Mouse (Mus musculus): ENCODE measurements around the gene Ncor2. TPM values are rescaled to one million over a fixed set of nuclear protein-coding genes. Genes with fewer than 3 reads are reported as not detected.

Ncor2 gene
- total RNA-seq, 4 experiments from 2014 or later: 246 to 324 (median 271) TPM

DNA sequence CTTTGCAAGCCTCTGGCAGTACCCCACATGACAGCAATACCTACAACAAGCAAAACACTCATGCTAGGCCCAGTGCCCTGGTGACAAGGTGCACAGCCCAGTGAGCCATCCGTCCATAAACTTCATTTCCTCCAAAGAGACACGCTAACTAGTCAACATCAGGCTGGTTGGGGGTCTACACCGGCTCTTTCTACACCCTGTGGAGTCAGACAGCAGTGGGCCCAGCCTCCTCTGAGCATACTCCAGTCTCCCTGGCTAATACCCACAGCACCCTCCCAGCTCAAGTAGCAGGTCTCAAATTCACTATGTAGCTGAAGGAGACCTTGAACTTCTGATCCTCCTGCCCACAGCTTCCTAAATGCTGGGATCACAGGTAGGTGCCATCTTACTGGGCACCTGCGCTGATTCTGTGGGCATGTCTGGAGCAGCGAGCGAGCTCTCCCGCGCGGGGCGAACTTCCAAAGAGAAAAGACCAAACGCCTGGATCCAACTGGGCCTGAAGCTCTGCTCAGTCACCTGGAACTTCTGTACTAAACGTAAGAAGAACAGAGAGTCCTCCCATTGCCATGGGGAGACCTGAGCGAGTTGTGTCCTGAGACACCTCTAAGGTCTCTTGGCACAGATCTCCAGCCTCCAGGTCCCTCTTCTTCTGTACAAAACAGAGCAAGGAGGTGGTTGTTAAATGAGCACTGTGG lies 46.3 kb downstream of the Ncor2 start:
- DNase-seq (ENCODE audit: low spot score in 2 of 2): no peak

GRCm38 (mm10) chr5:125132069-125132468 lies 47.0 kb downstream of the Ncor2 start:
- DNase-seq (ENCODE audit: low spot score in 2 of 2): no peak

DNA sequence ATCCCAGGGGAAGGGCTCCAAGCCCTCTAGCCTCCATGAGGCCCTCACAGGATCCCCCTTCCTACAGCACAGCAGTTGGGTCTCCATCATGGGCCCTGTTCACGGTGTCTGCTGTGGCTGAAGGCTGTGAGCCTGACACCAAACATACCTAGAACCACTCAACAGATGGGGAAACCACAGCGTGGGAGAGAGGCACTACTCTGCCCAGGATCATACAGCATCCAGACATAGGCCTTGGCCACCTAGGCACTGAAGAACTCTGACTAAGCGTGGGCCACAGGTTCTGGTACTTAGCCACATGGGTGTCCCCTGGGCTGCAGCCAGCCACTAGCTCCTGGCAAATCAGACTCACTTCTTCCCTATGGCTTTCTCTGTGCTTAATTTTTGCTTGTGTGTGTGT lies 48.6 kb downstream of the Ncor2 start:
- no peak for DNase-seq (ENCODE audit: low spot score in 2 of 2)

- DNase-seq (ENCODE audit: low spot score in 2 of 2): peak in 1 of 2 experiments; percentile 63
Measured at GRCm38 (mm10) chr5:125128939-125129385, 50.1 kb downstream of the Ncor2 start.

GRCm38 (mm10) chr5:125127920-125128319 lies 51.1 kb downstream of the Ncor2 start:
- no peak for DNase-seq (ENCODE audit: low spot score in 2 of 2)

- DNase-seq (ENCODE audit: low spot score in 2 of 2): no peak
Measured at GRCm38 (mm10) chr5:125127426-125127825, 51.6 kb downstream of the Ncor2 start.

DNA sequence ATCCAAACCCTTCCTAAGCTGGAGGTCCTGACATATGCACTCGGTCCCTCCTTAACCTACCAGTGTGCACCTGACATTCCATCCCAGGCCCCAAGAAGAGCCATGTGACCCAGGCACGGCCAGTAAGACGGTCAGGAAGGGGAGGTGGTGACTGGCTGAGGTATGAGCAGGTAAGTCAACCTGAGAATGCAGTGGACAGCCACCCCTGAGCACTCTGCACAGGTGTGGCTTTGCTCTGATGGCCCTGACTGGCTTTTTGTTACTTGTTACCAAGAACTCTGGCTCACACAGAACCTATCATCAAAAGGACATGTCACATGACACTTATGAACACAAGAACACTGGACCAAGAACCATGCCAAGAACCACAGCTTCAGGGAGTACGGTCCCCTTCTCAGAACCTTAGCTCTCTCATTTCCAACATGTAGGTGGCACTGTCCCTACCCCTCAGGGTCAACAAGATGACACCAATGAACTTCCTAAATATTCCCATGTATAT lies 53.0 kb downstream of the Ncor2 start:
- DNase-seq (ENCODE audit: low spot score in 2 of 2): no peak

DNA sequence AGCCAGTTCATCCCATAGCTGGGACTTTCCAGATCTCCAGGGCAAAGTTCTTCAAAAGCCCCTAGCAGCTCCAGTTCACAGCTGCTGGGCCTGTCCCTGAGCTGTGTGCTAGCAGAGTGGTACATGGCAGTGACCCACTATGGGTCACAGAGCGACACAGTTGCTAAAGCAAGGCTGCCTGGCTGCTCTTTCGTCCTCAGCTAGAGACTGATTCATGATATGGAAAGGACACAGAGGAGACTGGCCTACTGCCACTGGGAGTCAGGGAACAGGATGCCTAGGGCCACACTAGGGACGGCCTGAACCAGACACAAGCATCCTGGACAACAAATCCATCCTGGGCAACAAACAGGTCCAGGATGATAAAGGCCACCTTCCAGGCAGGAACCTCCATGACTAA lies 53.8 kb downstream of the Ncor2 start:
- DNase-seq (ENCODE audit: low spot score in 2 of 2): no peak

- DNase-seq (ENCODE audit: low spot score in 2 of 2): no peak
Measured at GRCm38 (mm10) chr5:125124002-125124401, 55.0 kb downstream of the Ncor2 start.

DNA sequence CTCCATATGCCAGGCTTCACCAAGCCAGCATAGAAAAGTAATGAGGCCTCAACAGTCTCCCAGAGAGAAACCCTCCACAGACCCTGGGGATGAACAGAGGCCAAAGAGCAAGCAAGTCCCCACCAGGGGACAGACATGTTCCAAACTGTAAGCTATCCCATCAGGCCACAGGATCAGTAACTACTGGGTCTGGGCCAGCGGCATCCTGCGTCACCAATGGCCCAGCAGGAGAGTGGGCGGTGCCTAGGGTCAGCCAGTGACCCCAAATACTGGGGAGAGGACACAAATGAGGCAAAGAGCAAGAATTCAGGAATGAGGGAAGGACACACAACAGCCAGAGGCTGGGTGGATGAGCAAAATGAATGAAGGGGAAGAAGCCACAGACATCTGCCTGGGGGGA lies 55.8 kb downstream of the Ncor2 start:
- no peak for DNase-seq (ENCODE audit: low spot score in 2 of 2)

DNA sequence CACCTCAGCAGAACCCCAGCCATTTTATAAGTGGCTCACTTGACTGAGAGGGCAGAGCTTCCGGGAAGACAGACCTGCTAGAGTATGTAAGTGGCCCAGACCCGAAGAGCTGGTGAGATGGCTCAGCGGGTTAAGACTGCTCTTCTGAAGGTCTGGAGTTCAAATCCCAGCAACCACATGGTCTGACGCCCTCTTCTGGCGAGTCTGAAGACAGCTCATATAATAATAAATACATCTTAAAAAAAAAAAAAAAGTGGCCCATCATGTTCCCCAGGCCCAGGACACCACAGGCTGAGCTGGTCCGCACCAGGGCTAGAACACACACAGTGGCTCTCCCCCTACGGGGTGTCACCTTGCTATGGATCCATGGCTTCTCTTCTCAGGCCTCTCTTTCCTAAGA lies 56.5 kb downstream of the Ncor2 start:
- DNase-seq (ENCODE audit: low spot score in 2 of 2): no peak

GRCm38 (mm10) chr5:125122049-125122448 lies 57.0 kb downstream of the Ncor2 start:
- no peak for DNase-seq (ENCODE audit: low spot score in 2 of 2)

- no peak for DNase-seq (ENCODE audit: low spot score in 2 of 2)
Measured at GRCm38 (mm10) chr5:125120517-125121303, 58.3 kb downstream of the Ncor2 start.

GRCm38 (mm10) chr5:125117238-125117637 lies 61.8 kb downstream of the Ncor2 start:
- no peak for DNase-seq (ENCODE audit: low spot score in 2 of 2)

GRCm38 (mm10) chr5:125113029-125113428 lies 66.0 kb downstream of the Ncor2 start:
- peak; percentile 51 to 62 for DNase-seq (ENCODE audit: low spot score in 2 of 2)

- DNase-seq (ENCODE audit: low spot score in 2 of 2): no peak
Measured at GRCm38 (mm10) chr5:125112588-125112987, 66.4 kb downstream of the Ncor2 start.

DNA sequence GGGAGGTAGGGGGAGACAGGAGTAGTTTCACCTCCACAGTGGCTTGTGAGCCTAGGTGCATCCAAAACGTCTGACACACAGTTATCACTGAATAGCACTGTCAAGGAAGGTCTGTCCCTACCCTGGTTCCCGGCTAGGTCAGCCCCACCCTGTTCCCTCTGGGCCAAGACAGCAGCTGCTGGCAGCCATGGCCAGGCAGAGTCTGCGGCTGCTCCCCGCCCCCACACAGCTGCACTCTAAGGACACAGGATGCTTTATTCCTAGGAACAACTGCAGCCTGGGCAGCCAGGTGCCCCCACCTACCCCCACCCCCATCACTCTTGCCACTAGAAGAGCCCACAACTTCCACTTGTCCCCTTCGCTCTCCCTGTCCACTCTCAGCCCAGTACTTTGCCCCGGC lies 67.9 kb downstream of the Ncor2 start:
- DNase-seq (ENCODE audit: low spot score in 2 of 2): no peak

- no peak for DNase-seq (ENCODE audit: low spot score in 2 of 2)
Measured at GRCm38 (mm10) chr5:125110722-125111121, 68.3 kb downstream of the Ncor2 start.

DNA sequence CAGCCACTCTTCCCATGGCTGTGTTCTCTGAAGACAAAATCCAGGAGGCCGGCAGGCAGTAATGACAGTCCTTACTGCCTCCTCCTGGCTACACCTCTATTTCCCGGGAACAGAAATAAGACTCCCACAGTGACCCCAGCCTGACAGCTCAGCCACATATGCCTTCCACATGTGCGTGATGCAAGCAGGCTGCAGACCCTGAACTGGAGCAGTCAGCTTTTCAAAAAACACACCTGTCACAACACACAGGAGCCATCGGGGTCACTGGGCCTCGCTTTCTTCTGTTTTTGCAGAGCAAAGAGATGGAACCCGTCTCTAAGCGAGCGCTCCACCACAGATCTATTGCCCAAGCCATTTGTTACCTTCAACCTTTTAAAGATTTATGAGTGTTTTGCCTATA lies 68.8 kb downstream of the Ncor2 start:
- no peak for DNase-seq (ENCODE audit: low spot score in 2 of 2)

DNA sequence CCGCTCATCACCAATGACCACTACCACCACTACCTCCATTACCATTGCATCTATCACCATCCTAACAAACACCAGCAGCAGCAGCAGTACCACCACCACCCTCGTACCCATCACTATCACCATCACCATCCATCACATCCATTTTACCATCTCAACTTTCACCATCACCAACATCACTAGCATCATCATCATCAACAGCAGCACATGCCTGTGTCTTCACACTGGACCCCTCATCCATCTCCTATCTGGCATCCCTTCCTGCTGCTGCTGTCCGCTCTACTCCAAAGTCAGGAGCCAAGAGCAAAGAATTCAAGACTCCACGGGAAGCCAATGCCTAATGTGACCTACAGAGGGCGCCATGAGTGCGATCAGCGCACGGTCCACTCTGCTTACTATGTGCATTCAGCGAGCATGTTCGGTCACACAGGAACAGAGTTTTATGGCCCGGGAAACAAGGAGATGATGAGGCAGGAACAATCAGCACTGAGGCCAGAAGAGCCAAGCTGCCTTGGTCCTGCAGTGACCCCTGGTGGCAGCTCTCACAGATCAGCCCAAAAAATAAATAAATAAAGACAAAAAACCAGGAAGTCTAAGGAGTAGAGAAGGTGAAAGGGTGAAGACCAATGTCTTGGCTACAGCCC lies 71.9 kb downstream of the Ncor2 start:
- peak; percentile 60 to 68 for DNase-seq (ENCODE audit: low spot score in 2 of 2)

- peak in 1 of 2 experiments; percentile 35 for DNase-seq (ENCODE audit: low spot score in 2 of 2)
Measured at GRCm38 (mm10) chr5:125106191-125106590, 72.8 kb downstream of the Ncor2 start.

DNA sequence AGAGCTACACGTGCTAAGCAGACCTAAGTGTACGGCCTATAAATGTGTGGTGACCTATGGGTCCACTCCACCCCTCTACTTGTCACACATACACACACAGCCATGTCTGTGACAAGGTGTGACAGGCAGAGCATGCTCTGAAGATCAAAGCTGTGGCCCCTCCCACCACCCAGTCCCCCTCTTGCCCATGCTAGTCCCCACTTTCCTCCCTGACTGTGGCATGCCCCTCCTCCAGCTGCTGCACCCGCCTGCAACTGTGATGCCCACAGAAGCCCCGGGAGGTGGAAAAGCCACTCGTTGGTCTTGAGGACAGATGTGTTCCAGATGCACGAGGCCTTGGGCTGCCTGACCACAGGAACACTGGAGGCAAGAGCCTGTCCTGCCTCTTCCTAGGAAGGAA lies 74.2 kb downstream of the Ncor2 start:
- DNase-seq (ENCODE audit: low spot score in 2 of 2): no peak

All from layer of hippocampus, adult 8-10 months (tissue).